Mouse (Mus musculus): ENCODE data around the gene Ak2. TPM values are rescaled to one million over a fixed set of nuclear protein-coding genes. Genes with fewer than 3 reads are reported as not detected.

Gene Ak2
- polyA plus RNA-seq, 1 experiment from 2014 or later, result 141 TPM

- H3K27ac ChIP-seq (ENCODE audit: low read depth, low read length), result no peak overlapping the region
- no peaks in the 10 kb centered on the region; the same call in 1 of the 2 replicates for H3K4me1 ChIP-seq (ENCODE audit: control insufficient read depth, insufficient read depth, low read length)
- no peak overlapping the region for H3K9ac ChIP-seq (ENCODE audit: low read length)
- ATAC-seq (ENCODE audit: low FRiP score) (no peak), DNase-seq (ENCODE audit: low spot score, missing footprints) (no peak)
- no peaks in the 10 kb centered on the region for H3K27me3 ChIP-seq (ENCODE audit: control insufficient read depth, insufficient read depth, low read length)
- no peak overlapping the region for H3K4me2 ChIP-seq
- no peaks in the 10 kb centered on the region for H3K9me3 ChIP-seq (ENCODE audit: control insufficient read depth, low read length)
- H3K4me3 ChIP-seq (ENCODE audit: low read depth, low read length), result no peak overlapping the region
- H3K36me3 ChIP-seq (ENCODE audit: control insufficient read depth, insufficient read depth, low read length), result peaks cover 6% of the 10 kb centered on the region
- WGBS, result 43% methylated on average over 15 of the region's 15 CpGs
Observed at GRCm38 (mm10) chr4:129011604-129012121, 19.9 kb downstream of the Ak2 start.

- DNase-seq (ENCODE audit: low spot score, missing footprints) (no peak), ATAC-seq (ENCODE audit: low FRiP score) (no peak)
- H3K4me2 ChIP-seq, result no peak overlapping the region
- H3K27ac ChIP-seq (ENCODE audit: low read depth, low read length), result no peak overlapping the region
- H3K4me1 ChIP-seq (ENCODE audit: control insufficient read depth, insufficient read depth, low read length), result no peaks in the 10 kb centered on the region; the same call in 1 of the 2 replicates
- H3K9ac ChIP-seq (ENCODE audit: low read length), result no peak overlapping the region
- WGBS, result 72% methylated on average over 10 of the region's 10 CpGs
- H3K36me3 ChIP-seq (ENCODE audit: control insufficient read depth, insufficient read depth, low read length), result no peaks in the 10 kb centered on the region
- no peaks in the 10 kb centered on the region for H3K9me3 ChIP-seq (ENCODE audit: control insufficient read depth, low read length)
- no peak overlapping the region for H3K4me3 ChIP-seq (ENCODE audit: low read depth, low read length)
- no peaks in the 10 kb centered on the region for H3K27me3 ChIP-seq (ENCODE audit: control insufficient read depth, insufficient read depth, low read length)
Observed at GRCm38 (mm10) chr4:129013151-129013864, 21.6 kb downstream of the Ak2 start.

- DNase-seq (ENCODE audit: low spot score, missing footprints), result no peak
- H3K4me3 ChIP-seq (ENCODE audit: low read depth, low read length), result no peak overlapping the region
- no peaks in the 10 kb centered on the region for H3K9me3 ChIP-seq (ENCODE audit: control insufficient read depth, low read length)
- no peak overlapping the region for H3K4me2 ChIP-seq
- no peaks in the 10 kb centered on the region for H3K36me3 ChIP-seq (ENCODE audit: control insufficient read depth, insufficient read depth, low read length)
- ATAC-seq (ENCODE audit: low FRiP score), result no peak
- no peak overlapping the region for H3K27ac ChIP-seq (ENCODE audit: low read depth, low read length)
- no peaks in the 10 kb centered on the region; the same call in 1 of the 2 replicates for H3K4me1 ChIP-seq (ENCODE audit: control insufficient read depth, insufficient read depth, low read length)
- 33% methylated on average over 4 of the region's 4 CpGs for WGBS
- H3K27me3 ChIP-seq (ENCODE audit: control insufficient read depth, insufficient read depth, low read length), result no peaks in the 10 kb centered on the region
- H3K9ac ChIP-seq (ENCODE audit: low read length), result no peak overlapping the region
Observed at GRCm38 (mm10) chr4:129016329-129016728, 24.6 kb downstream of the Ak2 start.

GRCm38 (mm10) chr4:129017150-129017549, 25.4 kb downstream of the Ak2 start:
- Histone ChIP-seq H3K36me3 (ENCODE audit: control insufficient read depth, insufficient read depth, low read length) (no peaks in the 10 kb centered on the region), H3K4me1 (ENCODE audit: control insufficient read depth, insufficient read depth, low read length) (no peaks in the 10 kb centered on the region), H3K27me3 (ENCODE audit: control insufficient read depth, insufficient read depth, low read length) (no peaks in the 10 kb centered on the region), H3K4me2 (no peak overlapping the region), H3K9ac (ENCODE audit: low read length) (no peak overlapping the region), H3K27ac (ENCODE audit: low read depth, low read length) (no peak overlapping the region), H3K4me3 (ENCODE audit: low read depth, low read length) (no peak overlapping the region), H3K9me3 (ENCODE audit: control insufficient read depth, low read length) (no peaks in the 10 kb centered on the region)
- DNase-seq (ENCODE audit: low spot score, missing footprints), result no peak
- no peak for ATAC-seq (ENCODE audit: low FRiP score)
- WGBS, result 91% methylated on average over 10 of the region's 10 CpGs

- DNase-seq (ENCODE audit: low spot score, missing footprints) (no peak), ATAC-seq (ENCODE audit: low FRiP score) (no peak)
- H3K27ac ChIP-seq (ENCODE audit: low read depth, low read length), result no peak overlapping the region
- no peaks in the 10 kb centered on the region for H3K4me1 ChIP-seq (ENCODE audit: control insufficient read depth, insufficient read depth, low read length)
- no peak overlapping the region for H3K4me3 ChIP-seq (ENCODE audit: low read depth, low read length)
- H3K9me3 ChIP-seq (ENCODE audit: control insufficient read depth, low read length), result no peaks in the 10 kb centered on the region
- no peaks in the 10 kb centered on the region for H3K27me3 ChIP-seq (ENCODE audit: control insufficient read depth, insufficient read depth, low read length)
- H3K4me2 ChIP-seq, result no peak overlapping the region
- H3K36me3 ChIP-seq (ENCODE audit: control insufficient read depth, insufficient read depth, low read length), result no peaks in the 10 kb centered on the region
- H3K9ac ChIP-seq (ENCODE audit: low read length), result no peak overlapping the region
- WGBS, result 91% methylated on average over 9 of the region's 9 CpGs
Observed at GRCm38 (mm10) chr4:129018788-129019435, 27.2 kb downstream of the Ak2 start.

GRCm38 (mm10) chr4:129019788-129020187, 28.0 kb downstream of the Ak2 start:
- no peak overlapping the region for H3K4me2 ChIP-seq
- H3K9ac ChIP-seq (ENCODE audit: low read length), result no peak overlapping the region
- H3K4me3 ChIP-seq (ENCODE audit: low read depth, low read length), result no peak overlapping the region
- no peaks in the 10 kb centered on the region for H3K9me3 ChIP-seq (ENCODE audit: control insufficient read depth, low read length)
- H3K4me1 ChIP-seq (ENCODE audit: control insufficient read depth, insufficient read depth, low read length), result no peaks in the 10 kb centered on the region
- 87% methylated on average over 9 of the region's 9 CpGs for WGBS
- no peak overlapping the region for H3K27ac ChIP-seq (ENCODE audit: low read depth, low read length)
- ATAC-seq (ENCODE audit: low FRiP score), result no peak
- no peaks in the 10 kb centered on the region for H3K27me3 ChIP-seq (ENCODE audit: control insufficient read depth, insufficient read depth, low read length)
- DNase-seq (ENCODE audit: low spot score, missing footprints), result no peak
- no peaks in the 10 kb centered on the region for H3K36me3 ChIP-seq (ENCODE audit: control insufficient read depth, insufficient read depth, low read length)

- H3K4me2 ChIP-seq, result no peak overlapping the region
- DNase-seq (ENCODE audit: low spot score, missing footprints) (no peak), ATAC-seq (ENCODE audit: low FRiP score) (no peak)
- H3K36me3 ChIP-seq (ENCODE audit: control insufficient read depth, insufficient read depth, low read length), result no peaks in the 10 kb centered on the region
- WGBS, result 63% methylated on average over 6 of the region's 6 CpGs
- H3K9ac ChIP-seq (ENCODE audit: low read length), result no peak overlapping the region
- H3K4me1 ChIP-seq (ENCODE audit: control insufficient read depth, insufficient read depth, low read length), result no peaks in the 10 kb centered on the region
- no peaks in the 10 kb centered on the region for H3K27me3 ChIP-seq (ENCODE audit: control insufficient read depth, insufficient read depth, low read length)
- no peaks in the 10 kb centered on the region for H3K9me3 ChIP-seq (ENCODE audit: control insufficient read depth, low read length)
- H3K27ac ChIP-seq (ENCODE audit: low read depth, low read length), result no peak overlapping the region
- H3K4me3 ChIP-seq (ENCODE audit: low read depth, low read length), result no peak overlapping the region
Observed at GRCm38 (mm10) chr4:129020454-129020853, 28.7 kb downstream of the Ak2 start.

GRCm38 (mm10) chr4:129021426-129021825, 29.7 kb downstream of the Ak2 start:
- Histone ChIP-seq H3K4me1 (ENCODE audit: control insufficient read depth, insufficient read depth, low read length) (no peaks in the 10 kb centered on the region), H3K27ac (ENCODE audit: low read depth, low read length) (no peak overlapping the region), H3K9ac (ENCODE audit: low read length) (no peak overlapping the region), H3K36me3 (ENCODE audit: control insufficient read depth, insufficient read depth, low read length) (no peaks in the 10 kb centered on the region), H3K9me3 (ENCODE audit: control insufficient read depth, low read length) (no peaks in the 10 kb centered on the region), H3K27me3 (ENCODE audit: control insufficient read depth, insufficient read depth, low read length) (no peaks in the 10 kb centered on the region), H3K4me3 (ENCODE audit: low read depth, low read length) (no peak overlapping the region), H3K4me2 (no peak overlapping the region)
- whole genome bisulfite sequencing, result 91% methylated on average over 3 of the region's 3 CpGs
- ATAC-seq (ENCODE audit: low FRiP score) (no peak), DNase-seq (ENCODE audit: low spot score, missing footprints) (no peak)

- Histone ChIP-seq H3K27ac (ENCODE audit: low read depth, low read length) (no peak overlapping the region), H3K36me3 (ENCODE audit: control insufficient read depth, insufficient read depth, low read length) (no peaks in the 10 kb centered on the region), H3K9me3 (ENCODE audit: control insufficient read depth, low read length) (no peaks in the 10 kb centered on the region), H3K4me1 (ENCODE audit: control insufficient read depth, insufficient read depth, low read length) (no peaks in the 10 kb centered on the region), H3K9ac (ENCODE audit: low read length) (no peak overlapping the region), H3K4me3 (ENCODE audit: low read depth, low read length) (no peak overlapping the region), H3K27me3 (ENCODE audit: control insufficient read depth, insufficient read depth, low read length) (no peaks in the 10 kb centered on the region), H3K4me2 (no peak overlapping the region)
- no peak for DNase-seq (ENCODE audit: low spot score, missing footprints)
- no peak for ATAC-seq (ENCODE audit: low FRiP score)
- 76% methylated on average over 4 of the region's 4 CpGs for WGBS
Observed at GRCm38 (mm10) chr4:129021886-129022285, 30.1 kb downstream of the Ak2 start.
